Mouse (Mus musculus) mouse embryonic stem cell (cell line): ENCODE results near the gene Gm28038.

Source experiments
- in situ Hi-C, 2 experiments: fragments of 300-500 bp; cut with MboI; formaldehyde crosslinking; loops; 1 replicate in 1 of 2; 3 replicates in 1 of 2; pipeline ENCODE4 v1.14.3; 2019 to 2020; ENCODE audit warnings: low sequenced_read_pairs in 2 of 2, low pct_unique_long_range_greater_than_20kb in 1 of 2, mixed read lengths in 1 of 2; ENCODE audit not compliant: unreplicated experiment in 1 of 2

The Gm28038 gene

DNA sequence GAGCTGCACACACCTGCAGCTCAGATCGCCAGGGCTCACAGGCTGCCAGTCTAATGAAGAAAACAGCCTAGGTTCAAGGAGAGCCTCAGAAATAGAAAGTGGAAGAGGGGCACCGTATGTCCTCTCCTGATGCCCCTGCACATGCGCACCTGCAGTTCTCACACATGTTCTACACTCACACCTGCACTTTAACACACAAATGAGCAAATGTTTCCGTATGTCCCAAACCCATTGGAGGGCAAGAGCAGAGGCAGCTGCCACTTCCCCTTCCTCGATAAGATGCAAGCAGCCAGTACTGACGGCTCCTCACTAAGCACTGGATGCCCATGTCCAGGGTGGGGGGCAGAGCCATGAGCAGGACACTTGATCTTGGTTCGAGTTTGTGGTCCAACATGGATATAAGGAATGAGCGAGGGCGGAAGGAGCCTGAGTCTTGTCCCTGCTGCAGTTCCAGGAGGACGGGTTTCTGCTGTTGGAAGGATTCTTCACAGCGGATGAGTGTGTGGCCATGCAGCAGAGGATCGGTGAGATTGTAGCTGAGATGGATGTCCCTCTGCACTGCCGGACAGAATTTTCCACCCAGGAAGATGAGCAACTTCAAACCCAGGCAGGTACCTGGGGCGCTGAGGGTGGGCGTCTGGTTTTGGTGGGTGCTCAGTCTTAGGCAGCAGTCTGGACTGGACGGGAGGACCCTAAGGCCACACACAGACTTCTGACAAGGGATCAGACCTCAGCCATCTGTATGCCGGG is 11.4 kb upstream of the Gm28038 start:
- in situ Hi-C loops = no loop called here

DNA sequence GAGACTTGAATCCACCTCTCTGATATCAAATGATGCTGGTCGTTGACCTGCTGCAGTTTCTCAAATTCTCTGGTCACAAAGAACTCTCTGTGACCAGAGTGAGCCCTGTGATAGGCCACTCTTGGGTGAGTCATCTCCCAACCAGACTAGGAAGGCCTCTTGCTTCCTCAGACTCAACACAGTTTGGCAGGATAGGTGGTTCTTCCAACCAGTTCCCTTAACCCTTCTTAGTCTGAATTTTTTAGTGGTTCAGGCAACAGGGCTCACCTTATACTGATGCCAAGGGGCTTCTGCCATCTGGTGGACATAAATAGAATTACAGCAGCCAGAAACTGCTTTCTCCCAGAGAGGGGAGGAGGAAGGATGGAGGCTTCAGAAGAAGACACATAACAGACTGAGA is 10.7 kb upstream of the Gm28038 start:
- in situ Hi-C loops = no loop called here

DNA sequence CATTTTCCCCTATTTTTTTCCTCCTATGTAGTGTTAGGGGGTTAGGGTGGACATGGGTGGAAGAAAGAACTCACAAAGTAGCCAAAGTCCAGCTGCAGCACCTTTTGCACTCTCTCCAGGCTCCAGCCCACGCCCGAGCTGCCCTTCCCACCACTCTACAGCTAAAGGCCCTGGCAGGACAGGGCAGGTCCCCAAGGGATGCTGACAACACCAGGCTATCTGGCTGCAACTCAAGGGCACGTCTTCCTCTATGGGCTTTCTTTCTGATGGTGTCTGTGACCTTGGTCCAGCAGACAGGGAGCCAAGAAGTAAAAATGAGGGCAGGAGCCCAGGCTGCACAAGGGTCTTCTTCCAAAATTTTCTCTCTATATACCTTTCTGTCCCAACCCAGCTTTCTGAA is 808 bp downstream of the Gm28038 start:
- in situ Hi-C loops = loop anchor here in 1 of 2 experiments (5.0 kb wide), 1 partner anchor 89 kb away; no protein-coding TSS in a partner anchor

DNA sequence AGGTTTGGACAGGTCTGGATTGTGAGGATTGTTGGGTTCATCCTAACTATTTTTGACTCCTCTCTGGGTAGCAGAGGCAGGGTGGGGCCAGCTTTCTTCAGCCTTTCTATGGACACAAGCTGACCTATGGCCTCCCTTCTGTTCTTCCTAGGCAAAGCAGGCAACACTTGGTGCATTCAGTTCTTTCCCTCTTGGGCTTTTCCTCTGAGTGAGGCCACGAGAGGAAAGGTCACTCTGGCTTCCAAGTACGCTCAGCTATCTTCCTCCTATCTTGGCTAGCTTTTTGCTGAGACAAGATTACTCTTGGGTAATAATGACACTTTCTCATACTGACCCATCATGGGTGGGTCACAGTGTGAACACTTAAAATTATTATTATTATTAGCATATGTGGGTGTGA is 2.4 kb downstream of the Gm28038 start:
- in situ Hi-C loops = loop anchor here in 1 of 2 experiments (5.0 kb wide), 1 partner anchor 91 kb away; no protein-coding TSS in a partner anchor

DNA sequence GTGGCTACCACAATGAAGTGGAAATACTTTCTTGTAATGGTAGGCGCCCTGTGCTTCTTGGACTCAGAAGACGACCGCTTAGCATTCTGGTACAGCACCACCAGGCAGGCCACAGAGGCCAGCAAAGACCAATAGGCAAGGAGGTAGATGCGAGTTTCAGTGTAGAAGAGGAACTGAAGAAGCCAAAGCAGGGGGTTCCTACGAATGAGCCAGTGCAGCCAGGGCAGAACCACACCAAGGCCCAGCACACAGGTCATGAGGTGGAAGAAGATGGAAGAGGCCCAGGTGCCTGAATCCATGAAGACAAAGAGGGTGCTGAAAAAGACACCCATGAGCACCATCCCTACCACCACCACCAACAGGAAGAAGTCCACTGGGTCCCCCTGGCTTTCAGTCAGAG is 4.2 kb downstream of the Gm28038 start:
- in situ Hi-C loops = no loop called here

DNA sequence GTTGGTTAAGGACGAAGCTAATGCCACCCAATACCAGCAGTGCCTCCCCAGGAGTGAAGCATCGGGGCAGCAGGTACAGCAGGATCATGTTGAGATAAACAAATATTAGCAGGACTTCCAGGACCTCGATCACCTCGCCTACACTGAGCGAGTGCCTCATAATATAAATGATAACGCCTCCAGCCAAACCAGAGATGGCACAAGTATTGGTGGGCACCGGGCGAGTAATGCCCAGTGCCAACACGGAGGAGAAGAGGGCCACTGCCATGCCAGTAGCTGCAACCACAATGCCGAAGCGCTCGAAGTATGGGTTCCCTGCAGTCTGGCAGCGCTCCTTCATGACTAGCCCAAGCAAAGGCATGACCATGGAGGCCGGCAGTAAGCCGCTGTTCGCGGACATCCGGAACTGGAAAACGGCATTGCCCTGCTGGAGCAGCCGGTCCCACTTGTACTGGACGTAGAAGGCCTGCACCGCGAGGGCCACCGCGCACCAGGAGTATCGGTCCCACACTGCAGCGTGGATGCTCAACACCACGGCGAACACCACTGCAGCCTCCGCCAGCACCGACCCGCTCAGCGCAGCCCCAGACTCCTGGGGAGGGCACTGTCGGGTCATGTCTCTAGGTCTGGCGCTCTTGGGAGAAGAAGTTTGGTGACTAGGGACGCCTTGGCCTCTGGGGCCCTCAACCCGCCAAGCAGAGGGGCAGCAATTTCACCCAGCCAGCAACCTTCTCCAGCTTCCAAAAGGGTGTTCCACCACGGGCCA is 4.8 kb downstream of the Gm28038 start:
- in situ Hi-C loops = no loop called here

DNA sequence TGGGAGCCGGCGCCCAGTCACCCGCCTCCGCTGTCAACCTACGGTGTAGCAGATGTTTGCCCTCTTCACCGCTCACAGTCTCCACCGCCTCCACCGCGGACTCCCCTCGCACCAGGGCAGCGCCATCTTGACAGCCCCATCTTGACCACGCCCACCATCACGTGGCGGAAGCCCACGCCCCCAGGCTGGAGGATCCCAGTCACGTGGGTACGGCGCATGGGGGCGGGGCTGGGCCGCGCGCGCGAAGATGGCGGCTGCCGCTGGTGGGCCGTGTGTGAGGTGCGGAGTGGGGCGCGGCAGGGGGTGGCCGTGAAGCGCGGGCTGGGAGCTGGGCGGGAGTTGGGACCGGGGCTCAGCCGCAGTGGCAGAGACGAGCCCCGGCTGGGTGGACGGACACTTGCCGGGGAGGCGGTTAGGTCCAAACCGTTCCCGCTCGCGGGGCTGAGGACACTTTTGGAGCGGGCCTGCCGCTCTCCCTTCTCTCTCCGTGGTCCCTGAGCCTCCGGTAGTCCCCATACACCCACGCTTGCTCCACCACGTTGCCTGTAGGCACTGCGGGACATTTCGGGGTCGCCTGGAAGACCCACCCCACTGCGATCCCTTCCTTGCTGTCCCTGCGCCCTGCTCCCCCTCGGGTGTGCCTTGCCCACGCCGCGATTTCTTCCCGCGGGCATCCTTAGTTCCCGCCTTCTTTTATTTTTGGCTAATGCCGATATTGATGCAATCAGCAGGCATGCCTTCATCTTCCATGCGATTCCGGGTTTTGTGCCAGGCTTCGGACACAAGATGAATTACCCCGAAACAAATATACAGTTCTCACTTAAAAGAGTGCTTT is 5.6 kb downstream of the Gm28038 start, which contains the start of the genes Dolk and Nup188:
Gene Dolk (minus strand): TSS at position 143 of the 835 bp plus-strand sequence.
Gene Nup188 (plus strand): TSS at position 206 of the 835 bp plus-strand sequence.
- in situ Hi-C loops = no loop called here

DNA sequence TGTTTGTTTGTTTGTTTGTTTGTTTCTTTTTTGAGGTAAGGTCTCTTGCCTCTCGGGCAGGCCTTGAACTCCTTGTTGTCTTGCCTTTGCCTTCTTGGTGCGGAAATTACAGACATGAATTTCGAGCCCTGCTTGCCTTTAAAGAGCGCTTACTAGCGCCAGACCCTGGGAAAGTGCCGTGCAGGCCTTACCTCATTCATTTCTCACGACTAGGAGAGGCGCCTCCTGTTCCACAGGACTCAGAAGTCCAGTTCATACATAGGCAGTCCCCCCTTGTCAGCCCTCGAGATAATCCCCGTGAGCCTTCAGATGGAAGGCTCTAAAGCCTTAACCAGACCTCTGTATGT is 6.2 kb downstream of the Gm28038 start:
- in situ Hi-C loops = no loop called here

DNA sequence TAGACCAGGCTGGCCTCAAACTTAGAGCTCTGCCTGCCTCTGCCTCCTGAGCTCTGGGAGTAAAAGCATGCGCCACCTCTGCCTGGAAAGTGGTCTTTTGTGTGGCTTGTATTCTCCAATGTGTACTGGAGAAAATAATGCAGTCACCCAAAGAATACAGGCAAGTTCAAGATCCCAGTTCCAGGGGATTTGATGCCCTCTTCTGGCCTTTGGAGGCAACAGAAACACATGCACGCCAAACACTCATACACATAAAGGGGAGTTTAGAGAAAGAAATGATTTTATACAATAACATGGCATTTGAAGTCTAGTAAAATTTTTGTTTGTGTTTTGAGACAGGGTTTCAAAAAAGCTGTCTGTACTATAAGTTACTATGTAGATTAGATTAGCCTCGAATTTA is 18.7 kb downstream of the Gm28038 start:
- in situ Hi-C loops = no loop called here

DNA sequence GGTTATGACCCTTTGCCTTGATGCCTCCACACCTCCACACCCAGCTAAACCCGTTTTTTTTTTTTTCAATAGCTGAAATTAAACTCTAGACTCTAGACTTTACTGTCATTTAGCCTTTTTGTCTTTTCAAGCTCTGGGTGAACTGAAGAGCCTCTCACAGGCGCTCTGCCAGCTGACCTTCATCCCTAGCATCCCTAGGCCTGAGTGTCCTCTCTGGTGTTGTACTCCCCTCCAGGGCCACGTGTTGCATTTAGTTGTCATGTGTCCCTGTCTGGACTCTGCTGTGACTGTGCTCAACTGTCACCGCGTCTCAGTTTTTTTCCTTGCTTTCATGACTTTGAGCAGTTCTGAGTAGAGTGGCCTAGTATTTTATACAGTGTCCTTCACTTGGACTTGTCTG is 19.1 kb downstream of the Gm28038 start:
- in situ Hi-C loops = loop anchor here (10.0 to 25.0 kb wide), 2 partner anchors 288 to 405 kb away; no protein-coding TSS in a partner anchor

DNA sequence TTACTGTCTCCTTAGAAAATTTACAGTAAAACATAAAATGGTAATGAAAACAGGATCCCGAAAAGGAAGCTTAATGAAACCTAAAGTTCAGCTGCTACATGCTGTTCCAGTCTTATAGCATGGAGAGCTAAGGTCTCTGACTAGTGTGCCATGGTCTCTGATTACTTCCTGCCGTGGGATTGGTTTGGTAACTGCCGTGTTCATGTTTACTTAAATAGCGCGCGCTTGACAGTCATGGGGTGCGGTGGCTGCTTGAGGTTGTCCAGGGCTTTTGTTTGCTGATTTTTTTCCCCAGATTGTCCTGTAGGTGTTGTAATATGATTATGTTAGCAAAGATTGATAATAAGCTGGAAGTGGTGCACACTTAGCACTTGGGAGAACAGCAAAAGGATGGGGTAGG is 25.2 kb downstream of the Gm28038 start:
- in situ Hi-C loops = loop anchor here (10.0 to 25.0 kb wide), 2 partner anchors 294 to 411 kb away; no protein-coding TSS in a partner anchor

DNA sequence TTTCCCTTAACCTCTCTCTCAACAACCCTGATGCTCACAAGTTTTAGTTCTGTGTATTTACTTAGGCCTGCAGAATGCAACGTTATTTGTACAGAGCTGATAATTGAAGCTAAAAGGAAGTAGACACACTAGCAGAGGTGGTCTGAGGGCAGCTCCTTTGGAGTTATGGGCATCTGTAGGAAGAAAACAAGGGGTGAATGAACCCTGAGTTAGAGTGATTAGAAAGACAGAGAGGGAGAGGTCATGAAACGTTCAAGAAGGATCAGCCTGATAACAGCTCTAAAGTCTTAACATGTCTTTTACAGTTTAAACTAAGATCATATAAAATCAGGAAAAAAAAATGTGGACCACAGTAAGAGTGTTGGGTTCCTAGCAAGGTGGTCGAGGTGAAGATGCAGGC is 28.5 kb downstream of the Gm28038 start:
- in situ Hi-C loops = loop anchor here (10.0 to 25.0 kb wide), 2 partner anchors 297 to 415 kb away; no protein-coding TSS in a partner anchor

DNA sequence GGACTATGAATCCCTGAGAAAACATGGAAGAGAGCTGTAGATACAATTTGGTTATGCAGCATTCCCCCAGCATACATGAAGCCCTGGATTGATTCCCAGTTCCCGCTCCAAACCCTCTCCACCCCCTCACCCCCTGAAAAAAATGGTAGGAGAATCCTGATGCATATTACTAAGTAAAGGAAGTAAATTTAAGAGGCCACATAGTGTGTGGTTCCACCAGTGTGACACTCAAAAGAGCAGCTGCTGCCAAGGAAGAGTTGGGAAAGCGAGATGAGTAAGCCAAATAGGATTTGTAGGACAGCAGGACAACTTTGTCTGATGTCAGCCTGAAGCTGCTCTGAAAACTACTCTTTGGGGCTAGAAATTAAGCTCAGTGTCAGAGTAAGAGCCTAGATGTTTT is 30.6 kb downstream of the Gm28038 start:
- in situ Hi-C loops = loop anchor here in 1 of 2 experiments (25.0 kb wide), 1 partner anchor 299 kb away; no protein-coding TSS in a partner anchor

DNA sequence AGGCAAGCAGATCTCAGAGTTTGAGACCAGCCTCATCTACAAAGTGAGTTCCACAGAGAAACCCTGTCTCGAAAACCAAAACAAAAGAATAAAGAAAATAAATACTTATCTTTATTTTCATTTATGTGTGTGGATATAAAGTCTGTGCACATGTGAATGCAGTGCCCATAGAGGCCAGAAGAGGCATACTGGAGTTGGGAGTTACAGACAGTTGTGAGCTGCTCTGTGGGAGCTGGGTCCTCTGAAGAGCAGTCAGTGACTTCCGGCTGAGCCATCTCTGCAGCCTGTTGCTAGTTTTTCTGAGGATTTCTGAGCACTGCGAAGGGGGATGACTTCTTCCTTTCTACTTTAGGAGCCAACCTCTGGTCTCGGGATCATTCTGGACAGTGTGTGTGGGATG is 35.3 kb downstream of the Gm28038 start:
- in situ Hi-C loops = loop anchor here in 1 of 2 experiments (25.0 kb wide), 1 partner anchor 304 kb away; no protein-coding TSS in a partner anchor

DNA sequence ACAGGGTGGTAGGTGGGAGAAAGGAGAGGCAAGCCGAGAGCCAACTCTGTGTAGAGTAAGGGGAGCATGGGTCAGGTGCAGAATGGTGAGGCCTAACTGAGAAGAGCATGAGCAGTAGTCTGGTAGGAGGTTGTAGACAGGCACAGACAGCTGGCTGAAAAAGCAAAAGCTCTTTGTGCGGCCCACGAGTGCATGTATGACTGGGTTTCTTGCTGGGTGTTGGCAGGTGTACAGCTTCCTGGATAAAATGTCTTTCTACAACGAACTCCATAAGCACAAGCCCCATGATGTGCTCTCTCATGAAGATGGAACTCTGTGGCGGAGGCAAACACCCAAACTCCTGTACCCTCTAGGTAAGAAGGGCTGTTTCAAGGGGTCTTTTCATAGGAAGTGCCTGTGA is 36.1 kb downstream of the Gm28038 start:
- in situ Hi-C loops = loop anchor here in 1 of 2 experiments (25.0 kb wide), 1 partner anchor 305 kb away; no protein-coding TSS in a partner anchor

DNA sequence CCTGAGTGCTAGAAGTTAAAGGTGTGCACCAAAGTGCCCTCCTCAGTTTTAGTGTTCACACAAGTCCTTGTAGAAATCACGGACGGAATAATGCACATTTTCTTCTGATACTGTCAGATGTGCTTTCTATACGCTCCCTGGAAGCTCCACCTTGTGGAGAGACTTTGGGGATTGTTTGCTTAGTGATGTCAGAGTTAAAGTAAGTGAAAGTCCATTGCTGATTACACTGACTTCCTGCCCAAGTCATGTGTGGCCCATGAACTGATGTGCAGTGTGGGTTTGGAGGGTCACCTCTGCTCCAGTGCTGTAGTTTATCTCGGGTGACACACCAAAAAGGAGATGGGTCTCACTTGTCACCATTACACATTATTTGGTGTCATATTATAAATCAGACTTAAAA is 38.4 kb downstream of the Gm28038 start:
- in situ Hi-C loops = loop anchor here in 1 of 2 experiments (25.0 kb wide), 1 partner anchor 307 kb away; no protein-coding TSS in a partner anchor

DNA sequence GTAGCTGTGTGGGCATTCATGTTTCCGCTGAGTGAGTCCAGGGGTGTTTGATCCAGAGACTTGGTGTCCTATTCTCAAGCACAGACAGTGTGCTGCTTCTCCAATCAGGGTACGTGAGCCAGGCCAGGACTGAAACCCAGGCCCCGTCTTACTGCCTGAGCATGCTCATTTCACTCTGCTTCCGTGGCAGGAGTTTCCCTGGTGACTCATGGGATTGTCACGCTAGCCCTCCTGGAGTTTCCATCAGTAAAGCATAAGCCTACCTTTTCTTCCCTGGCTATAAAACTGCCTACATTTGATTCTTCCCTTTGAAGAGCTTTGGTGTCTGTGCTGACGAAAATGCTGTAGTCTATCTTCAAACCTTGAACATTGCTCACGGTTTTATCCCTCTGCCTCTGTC is 42.3 kb downstream of the Gm28038 start:
- in situ Hi-C loops = loop anchor here in 1 of 2 experiments (25.0 kb wide), 1 partner anchor 311 kb away; no protein-coding TSS in a partner anchor

DNA sequence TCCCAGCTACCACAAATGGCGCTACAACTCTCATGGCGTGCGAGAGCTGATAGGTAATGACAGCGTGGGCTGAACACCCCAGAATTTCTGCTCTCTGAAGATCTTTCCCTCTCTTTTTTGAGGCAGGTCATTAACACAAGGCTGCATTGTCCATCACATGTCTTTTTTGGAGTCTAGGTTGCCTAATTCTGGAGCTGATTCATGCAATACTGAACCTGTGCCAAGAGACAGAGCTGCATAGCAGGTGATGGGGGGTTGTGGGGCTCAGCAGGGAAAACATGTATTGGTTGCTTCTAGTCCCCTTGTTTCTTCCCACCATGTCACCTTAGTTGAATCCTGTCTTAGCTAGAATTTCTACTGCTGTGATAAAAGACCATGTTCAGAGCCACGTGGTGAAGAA is 44.5 kb downstream of the Gm28038 start:
- in situ Hi-C loops = no loop called here
